ENCODE assay signal across 8 mouse cellular contexts in genomic region chr1:129843416-129843815, GRCm38 (mm10).
DNase-seq lines count a peak whose midpoint lies in the region; ATAC-seq and TF ChIP-seq lines count a peak whose summit lies in the region.

No protein-coding gene starts in this region.

- in situ Hi-C loops in Patski (cut with MboI; ENCODE audit: low pct_unique_long_range_greater_than_20kb) = no loop called here

- H3K4me3 ChIP-seq in liver, embryonic 14.5 days (ENCODE audit: insufficient read depth in 1 of 2, low read depth in 2 of 2, low read length in 2 of 2) = no peak overlapping the region
- H3K4me3 ChIP-seq in liver, embryonic 11.5 days (ENCODE audit: low read depth, low read length) = no peak overlapping the region

- no peak overlapping the region for H3K9ac ChIP-seq in liver, embryonic 14.5 days (replicated peaks)
- H3K9ac ChIP-seq in liver, embryonic 11.5 days (ENCODE audit: low read depth, low read length) = no peak overlapping the region

- H3K9me3 ChIP-seq in liver, embryonic 14.5 days (ENCODE audit: control insufficient read depth, low read length) = no peaks in the 10 kb centered on the region
- no peaks in the 10 kb centered on the region for H3K9me3 ChIP-seq in liver, embryonic 11.5 days (ENCODE audit: control insufficient read depth, low read length)

- POLR2A ChIA-PET in Patski (lab: Charles Lee) = no interaction called here

- no peaks in the 10 kb centered on the region for H3K27me3 ChIP-seq in liver, embryonic 14.5 days (ENCODE audit: control insufficient read depth, insufficient read depth, low read length)
- H3K27me3 ChIP-seq in liver, embryonic 11.5 days (replicated peaks; ENCODE audit: control insufficient read depth, insufficient read depth, low read length) = no peaks in the 10 kb centered on the region
- peaks cover 3% of the 10 kb centered on the region for H3K27me3 ChIP-seq in Patski

- no peak overlapping the region for H3K4me2 ChIP-seq in liver, embryonic 14.5 days (ENCODE audit: low read depth)
- no peak overlapping the region for H3K4me2 ChIP-seq in liver, embryonic 11.5 days

- no peaks in the 10 kb centered on the region for H3K4me1 ChIP-seq in liver, embryonic 14.5 days (replicated peaks; ENCODE audit: control insufficient read depth in 2 of 2, insufficient read depth in 2 of 2, low read length in 1 of 2)
- H3K4me1 ChIP-seq in liver, embryonic 11.5 days (replicated peaks; ENCODE audit: control insufficient read depth, insufficient read depth, low read length) = no peaks in the 10 kb centered on the region

- peak; percentile 43 for TF ChIP-seq CTCF in liver, embryonic 14.5 days (IDR thresholded peaks at IDR 0.05; ENCODE audit: low read depth)
- peak; percentile 57 for TF ChIP-seq CTCF in Patski (IDR thresholded peaks at IDR 0.05)

- H3K36me3 ChIP-seq in liver, embryonic 14.5 days (replicated peaks; ENCODE audit: control insufficient read depth, insufficient read depth, low read depth) = no peaks in the 10 kb centered on the region
- no peaks in the 10 kb centered on the region for H3K36me3 ChIP-seq in liver, embryonic 11.5 days (ENCODE audit: control insufficient read depth, insufficient read depth, low read length)

- no peak for TF ChIP-seq EP300 in liver, embryonic 14.5 days (IDR thresholded peaks at IDR 0.05; ENCODE audit: low read depth)

- CTCF ChIA-PET in Patski (lab: Charles Lee) = interaction anchor here (1.0 kb wide), 1 partner anchor 10 kb away, joined by 3 read pairs; no protein-coding TSS in a partner anchor

- ATAC-seq in liver, embryonic 14.5 days (ENCODE audit: insufficient read depth) = no peak
- ATAC-seq in liver, embryonic 11.5 days (replicated peaks; ENCODE audit: low FRiP score) = no peak
- ATAC-seq in Patski = no peak

- H3K27ac ChIP-seq in liver, embryonic 14.5 days = no peak overlapping the region
- no peak overlapping the region for H3K27ac ChIP-seq in liver, embryonic 11.5 days (ENCODE audit: low read depth, low read length)

- peak; percentile 4 for DNase-seq in gastrocnemius, adult 18-20 months (ENCODE audit: low spot score)
- DNase-seq in gastrocnemius, adult 8-10 months (ENCODE audit: low spot score in 2 of 2) = no peak
- peak in 2 of 3 experiments; percentile 9 to 20 for DNase-seq in liver, embryonic 14.5 days (ENCODE audit: low read depth in 3 of 3, low spot score in 3 of 3)
- DNase-seq in liver, embryonic 11.5 days (ENCODE audit: low spot score) = no peak
- no peak for DNase-seq in Patski (ENCODE audit: low read depth, low spot score)
- DNase-seq in lung, postnatal 14 days = peak; percentile 7
- no peak for DNase-seq in urinary bladder, postnatal 4 days (ENCODE audit: low spot score in 2 of 2)
- no peak for DNase-seq in spleen, postnatal 10 days (ENCODE audit: low spot score in 2 of 2)

- WGBS in liver, embryonic 14.5 days (ENCODE audit: insufficient replicate concordance) = 24% methylated on average over 2 of the region's 2 CpGs
- WGBS in liver, embryonic 11.5 days = 45% methylated on average over 2 of the region's 2 CpGs

Comparison
In these comparisons a context has a peak if more than half of its experiments do, and no peak if none do; other contexts are left out.
1. DNase-seq: peak in gastrocnemius, adult 18-20 months (single experiment), liver, embryonic 14.5 days (2 of 3) and lung, postnatal 14 days (single experiment); none in gastrocnemius, adult 8-10 months (0 of 2), liver, embryonic 11.5 days (single experiment), Patski (single experiment), urinary bladder, postnatal 4 days (0 of 2) and spleen, postnatal 10 days (0 of 2).